Mouse (Mus musculus): ENCODE data around the gene Rap1b.

GRCm38 (mm10) chr10:117811555-117811954, 34.3 kb downstream of the Rap1b start:
- TF ChIP-seq CTCF (IDR thresholded peaks at IDR 0.05; ENCODE audit: extremely low read depth, insufficient read depth, low read length) (no peak), POLR2A (IDR thresholded peaks at IDR 0.05; ENCODE audit: extremely low read depth, insufficient read depth, low read length) (no peak)
